Mouse (Mus musculus) testis, postnatal 14 days (tissue): ENCODE measurements around the gene Adcy7.

ENCODE experiments used
- DNase-seq: peaks from one replicate; pipeline ENCODE4 v3.0.0; 2021; ENCODE audit warnings: low spot score

Adcy7 gene

GRCm38 (mm10) chr8:88334975-88335374 lies 62.8 kb downstream of the Adcy7 start:
- no peak for DNase-seq

DNA sequence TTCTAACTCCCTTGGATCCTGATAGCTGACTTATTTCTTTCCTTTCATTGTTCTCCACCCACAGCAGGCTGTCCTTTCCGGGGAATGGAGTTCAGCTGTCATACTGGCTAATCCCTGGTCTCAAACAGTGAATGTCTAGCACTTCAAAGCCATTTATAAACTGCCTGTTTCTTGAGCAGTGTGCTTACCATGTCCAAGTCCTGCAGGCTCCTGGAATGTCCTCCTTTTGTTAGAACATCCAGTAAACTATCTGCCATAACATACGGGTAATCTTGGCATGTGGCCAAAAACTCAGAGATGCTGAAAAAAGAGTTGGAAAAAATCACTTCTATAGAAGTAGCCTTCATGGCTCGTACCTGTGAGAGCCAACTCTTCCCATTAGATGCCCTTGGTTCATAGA lies 67.0 kb downstream of the Adcy7 start:
- DNase-seq, result no peak

- no peak for DNase-seq
These were observed 67.9 kb downstream of the Adcy7 start for GRCm38 (mm10) chr8:88339887-88340695.

GRCm38 (mm10) chr8:88342026-88342425 lies 69.8 kb downstream of the Adcy7 start:
- DNase-seq, result no peak

- DNase-seq, result no peak
These were observed 76.8 kb downstream of the Adcy7 start for GRCm38 (mm10) chr8:88349046-88349445.

DNA sequence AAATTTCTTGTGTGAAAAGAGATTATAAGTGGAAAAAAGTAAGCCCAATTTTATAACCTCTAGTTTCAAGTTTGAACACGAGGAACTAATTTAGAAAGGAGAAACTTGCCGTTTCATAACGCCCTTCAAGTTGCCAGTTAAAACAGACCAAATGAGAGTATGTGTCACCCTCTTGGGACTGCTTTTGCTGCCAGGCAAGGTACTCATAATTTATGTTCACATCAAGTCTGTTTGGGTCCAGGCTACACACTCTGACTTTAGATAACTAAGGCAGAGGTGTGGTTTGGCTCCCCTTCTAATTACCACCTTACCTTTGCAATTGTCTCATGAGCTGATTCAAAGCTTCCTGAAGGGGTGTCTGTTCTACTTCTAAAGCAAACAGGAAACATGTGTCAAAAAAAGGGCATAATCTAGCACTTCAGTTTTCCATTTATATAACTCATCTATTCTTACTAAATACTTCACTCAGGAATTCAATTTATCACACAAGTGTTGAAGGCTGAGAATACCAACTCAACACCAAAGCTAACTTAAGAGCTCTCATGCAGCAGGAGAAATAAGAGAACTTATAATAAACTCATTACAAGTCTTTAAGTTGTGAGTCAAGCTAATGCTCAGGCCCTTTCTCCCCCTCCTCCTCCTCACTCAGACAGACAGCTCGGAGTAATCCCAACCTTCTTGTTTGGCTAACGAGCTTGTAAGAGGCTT lies 85.2 kb downstream of the Adcy7 start:
- no peak for DNase-seq

GRCm38 (mm10) chr8:88357946-88358345 lies 85.7 kb downstream of the Adcy7 start:
- DNase-seq, result no peak

DNA sequence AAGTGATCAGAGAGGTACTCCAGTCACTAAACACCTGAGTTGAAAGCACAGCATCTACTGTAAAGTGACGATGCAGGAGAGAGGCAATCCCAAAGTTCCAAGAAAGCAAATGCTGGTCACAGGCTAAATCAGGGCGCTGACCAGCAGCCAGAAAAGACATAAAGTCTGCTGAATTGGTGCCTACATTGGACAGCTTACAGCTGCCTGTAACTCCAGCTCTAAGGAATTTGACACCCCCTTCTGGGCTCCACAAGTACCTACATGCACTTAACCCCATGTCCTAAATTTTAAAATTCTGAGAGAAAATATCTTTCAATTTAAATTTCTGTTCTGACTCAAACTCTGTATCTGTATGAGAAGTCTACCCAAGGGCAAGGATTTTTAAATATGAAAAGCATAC lies 87.8 kb downstream of the Adcy7 start:
- no peak for DNase-seq

GRCm38 (mm10) chr8:88361044-88361707 lies 89.0 kb downstream of the Adcy7 start:
- DNase-seq, result peak; percentile 36

GRCm38 (mm10) chr8:88361708-88362428 lies 89.7 kb downstream of the Adcy7 start, which contains the start of gene Brd7:
Gene Brd7, minus strand, starts transcription at chr8:88362194.
- peak; percentile 86 for DNase-seq

GRCm38 (mm10) chr8:88362446-88363150 lies 90.4 kb downstream of the Adcy7 start:
- DNase-seq, result peak; percentile 70

DNA sequence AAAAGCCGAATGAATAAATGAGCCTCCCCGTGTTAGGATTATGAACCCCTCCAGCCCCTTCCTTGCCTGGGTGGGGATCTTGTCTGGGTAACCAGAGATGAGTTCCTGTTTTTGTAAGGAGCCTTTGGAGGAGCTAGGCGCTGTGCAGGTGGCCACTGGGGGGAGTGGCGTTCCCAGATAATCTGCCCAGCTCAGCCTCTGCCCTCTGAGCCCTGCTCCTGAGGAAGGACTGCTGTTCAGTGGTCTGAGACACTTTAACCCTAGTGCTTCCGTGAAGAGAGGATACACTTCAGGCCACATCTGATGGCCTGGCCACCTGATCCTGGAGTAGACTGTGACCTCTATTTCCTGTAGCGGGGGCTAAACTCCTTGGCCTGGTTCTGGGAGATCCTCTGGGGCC lies 97.0 kb downstream of the Adcy7 start:
- no peak for DNase-seq

DNA sequence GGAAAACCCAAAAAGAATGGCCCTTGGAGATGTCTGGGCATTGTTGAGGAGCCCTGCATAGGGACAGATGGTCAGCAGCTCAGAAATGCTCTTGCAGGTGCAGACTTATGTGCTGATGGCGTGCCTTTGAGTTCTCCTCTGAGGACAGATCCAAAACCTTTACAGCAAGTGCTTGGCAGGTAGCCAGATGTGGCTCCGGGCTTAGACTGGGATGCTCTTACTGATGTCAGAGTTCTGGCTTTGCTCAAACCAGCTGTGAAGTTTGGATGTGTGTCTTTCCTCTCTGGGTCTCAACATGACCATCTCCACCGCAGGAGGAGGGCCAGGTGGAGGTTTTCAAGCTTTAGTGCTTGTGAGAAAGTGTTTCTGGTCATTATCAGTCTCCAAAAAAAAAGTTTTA lies 97.6 kb downstream of the Adcy7 start:
- DNase-seq, result no peak

DNA sequence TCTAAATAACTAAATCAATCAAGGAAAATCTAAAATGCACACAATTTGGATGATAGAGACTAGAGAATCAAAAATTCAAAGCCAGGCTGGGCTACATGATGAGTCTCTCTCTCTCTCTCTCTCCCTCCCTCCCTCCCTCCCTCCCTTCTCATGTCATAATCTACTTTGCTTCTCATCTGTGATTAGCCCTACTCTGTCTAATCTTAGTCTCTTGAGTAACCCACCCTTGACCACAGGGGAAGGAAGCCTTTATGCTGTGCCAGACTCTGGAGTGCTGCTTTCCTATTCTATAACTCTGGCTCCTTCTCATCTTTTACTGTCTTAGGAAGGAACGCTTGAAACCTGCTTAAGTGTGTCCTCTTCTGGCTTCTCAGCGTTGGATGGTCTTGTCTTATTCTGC lies 99.3 kb downstream of the Adcy7 start:
- DNase-seq, result no peak

GRCm38 (mm10) chr8:88376836-88377582 lies 104.8 kb downstream of the Adcy7 start:
- DNase-seq, result peak; percentile 16
